Mouse (Mus musculus) adrenal gland, postnatal 14 days (tissue): ENCODE data around the gene Rer1. TPM values are rescaled to one million over a fixed set of nuclear protein-coding genes. Genes with fewer than 3 reads are reported as not detected.

Experiments
- DNase-seq: peaks from one replicate; pipeline ENCODE4 v3.0.0; 2021; ENCODE audit warnings: mixed read lengths
- long read RNA-seq, 2 experiments: library from polyadenylated mRNA; stranded (forward); transcript quantifications; one replicate each; pipeline ENCODE4 v2.0.0; 2021
- total RNA-seq: library from RNA; stranded (reverse); gene quantifications from 2 replicates; pipeline ENCODE4 v1.2.3, GENCODE M21; 2021

Gene Rer1
- 86.9 and 97.7 TPM in 2 replicates for total RNA-seq
- long read RNA-seq, experiment 1, transcript Rer1-203 (8 exons, 1,803 nt), result minor isoform, 41 of 286 reads
- long read RNA-seq, experiment 1, transcript Rer1-201 (7 exons, 1,596 nt), result major isoform, 187 of 286 reads
- long read RNA-seq, experiment 1, partial matches to known transcripts, result 12 of 286 reads
- long read RNA-seq, experiment 1, other reads (novel, unspliced or antisense), result 46 of 286 reads
- long read RNA-seq, experiment 2, transcript Rer1-203 (8 exons, 1,803 nt), result minor isoform, 20 of 225 reads
- long read RNA-seq, experiment 2, transcript Rer1-201 (7 exons, 1,596 nt), result major isoform, 156 of 225 reads
- long read RNA-seq, experiment 2, partial matches to known transcripts, result 36 of 225 reads
- long read RNA-seq, experiment 2, other reads (novel, unspliced or antisense), result 13 of 225 reads

DNA sequence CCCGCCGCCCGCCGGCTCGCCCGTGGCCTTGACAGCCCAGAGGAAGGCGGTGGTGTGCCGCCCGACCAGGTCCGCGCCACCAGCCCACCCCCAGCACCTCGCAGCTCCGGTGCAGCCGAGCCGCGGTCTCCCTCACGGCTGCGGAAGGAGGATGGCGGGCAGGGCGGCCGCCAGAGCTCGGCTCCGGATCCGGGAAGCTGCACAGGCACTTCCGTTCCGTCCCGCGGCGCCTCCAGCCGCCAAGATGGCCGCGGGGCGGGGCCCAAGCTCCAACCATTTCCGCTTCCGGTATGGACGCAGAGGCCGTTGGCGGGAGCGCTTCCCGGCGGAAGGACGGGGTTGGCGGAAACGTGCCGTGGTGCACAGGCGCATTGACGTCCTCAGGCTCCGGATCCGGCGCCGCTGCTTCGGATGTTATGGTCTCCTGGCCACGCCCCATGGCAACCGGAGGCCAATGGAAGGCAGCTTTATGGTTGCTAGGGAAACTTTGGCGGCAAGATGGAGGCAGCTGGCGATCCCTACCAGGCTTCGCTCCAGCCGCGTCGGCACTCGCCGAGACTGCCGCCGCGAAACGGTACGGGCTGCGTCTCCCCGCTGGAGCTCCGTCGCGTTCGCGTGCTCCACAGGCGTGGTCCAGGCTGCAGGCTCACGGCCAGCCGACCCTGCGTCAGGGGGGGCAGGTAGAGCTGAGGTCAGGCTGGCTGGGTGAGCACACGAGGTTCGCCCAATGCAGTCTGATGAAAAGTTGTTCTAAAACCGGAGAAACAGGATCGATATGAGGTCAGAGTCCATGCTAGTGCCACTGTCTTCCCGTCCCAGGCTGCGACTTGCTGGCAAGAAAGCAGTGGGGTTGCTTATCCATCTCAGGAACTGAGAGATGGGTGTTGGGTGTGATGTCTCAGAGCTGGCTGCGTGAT is at the start of gene Rer1, which contains the start of gene Morn1:
Gene Rer1 (minus strand): TSS at position 275 of the 917 bp plus-strand sequence.
Gene Morn1 (plus strand): TSS at position 470 of the 917 bp plus-strand sequence.
- peak; percentile 100 for DNase-seq

GRCm38 (mm10) chr4:155134686-155135172 is 48.5 kb upstream of the Rer1 start:
- DNase-seq, result no peak

GRCm38 (mm10) chr4:155133658-155134417 is 47.7 kb upstream of the Rer1 start:
- DNase-seq, result peak; percentile 62

DNA sequence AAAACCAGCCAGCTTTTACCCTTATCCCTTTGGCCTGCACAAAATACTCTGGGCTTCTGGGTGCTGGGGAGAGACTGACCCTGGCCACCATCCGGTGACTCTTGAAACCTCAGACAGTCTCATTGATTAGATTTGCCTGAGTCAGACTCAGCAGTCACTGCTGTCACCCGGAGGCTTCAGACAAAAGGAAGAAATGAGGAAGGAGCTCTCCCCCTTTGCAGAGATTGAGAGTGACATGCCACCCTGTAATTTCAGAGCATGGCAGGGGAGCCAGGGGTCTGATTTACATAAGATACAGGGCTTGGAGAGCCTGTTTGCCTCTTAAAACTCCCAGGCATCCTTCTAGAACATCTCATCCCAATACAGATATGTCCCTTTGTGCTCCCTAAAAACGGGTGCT is 47.0 kb upstream of the Rer1 start:
- no peak for DNase-seq

DNA sequence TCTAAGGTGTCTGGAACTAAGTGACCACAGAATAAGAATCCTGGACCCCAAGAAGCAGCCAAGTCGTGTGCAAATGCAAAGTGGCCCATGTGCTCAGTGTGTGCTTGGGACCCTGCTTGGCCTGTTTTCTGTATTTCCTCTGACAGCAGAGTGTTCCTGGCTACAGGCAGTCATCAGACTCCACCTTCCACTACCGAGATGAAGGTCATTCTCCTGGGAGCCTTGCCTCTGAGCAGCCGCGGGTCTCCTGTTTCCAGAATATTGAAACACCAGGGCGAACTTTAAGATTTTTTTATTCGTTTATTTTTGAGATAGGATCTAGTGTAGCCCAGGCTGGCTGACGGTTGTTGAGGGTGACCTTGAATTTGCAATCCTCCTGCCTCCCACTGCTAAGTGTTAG is 44.4 kb upstream of the Rer1 start:
- no peak for DNase-seq

DNA sequence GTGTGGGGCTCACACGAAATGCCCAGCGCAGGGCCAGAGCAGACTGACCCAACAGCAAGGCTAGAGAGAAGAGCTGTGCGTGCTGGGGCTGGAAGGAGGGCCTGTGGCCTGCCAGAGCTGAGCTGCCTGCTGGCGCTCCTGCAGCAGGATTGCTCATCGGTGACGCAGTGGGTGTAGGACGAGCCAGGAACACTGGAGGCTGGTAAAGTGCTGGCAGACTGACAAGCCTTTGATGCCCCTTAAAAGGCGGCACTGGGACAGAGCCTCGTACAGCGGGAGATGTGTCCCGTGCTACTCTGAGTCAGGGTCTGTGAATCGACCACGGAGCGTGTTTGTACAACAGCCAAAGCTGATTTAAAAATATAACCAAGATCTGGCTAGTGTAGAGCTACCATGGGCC is 43.8 kb upstream of the Rer1 start:
- peak; percentile 94 for DNase-seq

DNA sequence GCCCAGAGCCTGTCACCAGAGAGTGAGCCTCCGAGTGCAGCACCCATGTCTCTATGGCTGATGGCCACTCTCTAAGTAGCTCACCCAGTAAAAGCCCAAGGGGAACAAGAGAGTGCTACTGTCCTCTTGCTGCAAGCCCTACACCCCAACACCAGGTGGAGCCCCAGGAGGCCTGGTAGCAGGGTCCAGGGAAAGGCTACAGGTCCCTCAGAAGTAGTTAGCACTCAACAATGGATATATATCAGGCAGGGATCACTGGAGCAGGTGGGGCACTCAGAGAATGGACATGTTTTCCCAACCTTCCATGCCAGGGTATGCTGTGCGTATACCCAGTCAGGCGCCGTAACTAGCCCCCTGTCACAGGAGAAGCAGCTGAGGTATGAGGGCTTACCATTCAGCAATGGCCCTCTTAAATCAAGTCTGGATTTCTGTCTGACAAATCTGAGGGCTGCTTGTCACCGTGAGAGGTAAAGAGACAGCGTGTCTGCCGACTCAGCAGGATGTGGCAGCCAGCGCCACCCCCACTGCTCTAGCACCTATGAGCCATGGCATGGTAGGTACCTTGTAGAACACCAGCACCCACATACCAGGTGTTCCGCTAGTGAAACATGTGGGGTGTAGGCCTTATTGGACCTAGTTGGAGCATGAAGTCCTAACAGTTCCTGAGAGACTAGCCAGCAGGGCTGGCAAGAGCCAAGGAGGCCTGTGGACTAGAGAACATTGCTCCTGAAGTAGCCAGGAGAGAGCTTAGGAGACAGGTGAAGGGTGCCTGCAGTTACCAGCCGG is 43.1 kb upstream of the Rer1 start:
- peak; percentile 65 for DNase-seq

GRCm38 (mm10) chr4:155128411-155128810 is 42.2 kb upstream of the Rer1 start:
- no peak for DNase-seq

GRCm38 (mm10) chr4:155126602-155127372 is 40.6 kb upstream of the Rer1 start:
- no peak for DNase-seq

DNA sequence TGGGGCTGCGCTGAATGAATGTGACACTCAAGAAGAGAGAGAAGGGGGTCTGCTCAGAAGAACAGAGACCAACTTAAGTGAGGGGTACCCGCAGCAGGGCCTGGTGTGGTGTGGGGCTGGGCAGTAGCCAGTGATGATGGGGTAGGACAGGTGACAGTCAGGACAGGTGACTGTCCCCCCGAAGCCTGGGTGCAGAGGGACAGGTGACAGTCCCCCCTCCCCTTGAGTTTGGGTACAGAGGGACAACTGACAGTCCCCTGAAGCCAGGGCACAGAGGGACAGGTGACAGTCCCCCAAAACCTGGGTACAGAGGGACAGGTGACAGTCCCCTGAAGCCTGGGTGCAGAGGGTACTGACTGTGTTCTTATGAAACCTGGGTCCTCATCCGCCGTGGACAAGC is 40.0 kb upstream of the Rer1 start:
- DNase-seq, result no peak

GRCm38 (mm10) chr4:155125310-155125709 is 39.1 kb upstream of the Rer1 start:
- no peak for DNase-seq

- no peak for DNase-seq
Observed at GRCm38 (mm10) chr4:155123868-155124534, 37.8 kb upstream of the Rer1 start.

DNA sequence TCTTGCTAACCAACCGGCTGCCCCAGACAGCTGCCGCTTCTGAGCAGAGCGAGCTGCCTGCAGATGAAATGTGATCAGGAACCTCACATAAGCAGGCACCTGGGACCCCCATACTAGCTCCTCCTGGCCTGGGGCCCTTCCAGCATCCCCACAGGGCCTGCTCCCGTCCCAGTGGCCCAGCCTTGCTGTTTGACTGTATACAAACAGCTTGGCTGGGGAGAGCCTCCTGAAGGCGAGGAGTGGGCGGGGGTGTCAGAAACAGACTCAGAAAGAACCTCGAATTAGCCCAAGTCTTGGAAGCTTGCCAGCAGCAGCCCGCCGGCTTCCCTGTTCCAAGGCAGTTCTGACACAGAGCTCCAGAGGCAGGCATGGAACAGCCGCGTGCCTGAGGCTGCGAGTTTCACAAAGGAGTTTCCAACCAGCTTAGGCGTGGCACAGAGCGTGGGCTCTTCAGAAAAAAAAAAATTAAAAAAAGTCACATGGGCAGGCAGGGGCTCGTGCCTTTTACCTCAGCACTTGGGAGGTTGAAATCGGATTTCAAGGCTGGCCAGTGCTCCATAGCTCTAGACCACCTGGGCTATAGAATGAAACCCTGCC is 36.4 kb upstream of the Rer1 start:
- peak; percentile 81 for DNase-seq

DNA sequence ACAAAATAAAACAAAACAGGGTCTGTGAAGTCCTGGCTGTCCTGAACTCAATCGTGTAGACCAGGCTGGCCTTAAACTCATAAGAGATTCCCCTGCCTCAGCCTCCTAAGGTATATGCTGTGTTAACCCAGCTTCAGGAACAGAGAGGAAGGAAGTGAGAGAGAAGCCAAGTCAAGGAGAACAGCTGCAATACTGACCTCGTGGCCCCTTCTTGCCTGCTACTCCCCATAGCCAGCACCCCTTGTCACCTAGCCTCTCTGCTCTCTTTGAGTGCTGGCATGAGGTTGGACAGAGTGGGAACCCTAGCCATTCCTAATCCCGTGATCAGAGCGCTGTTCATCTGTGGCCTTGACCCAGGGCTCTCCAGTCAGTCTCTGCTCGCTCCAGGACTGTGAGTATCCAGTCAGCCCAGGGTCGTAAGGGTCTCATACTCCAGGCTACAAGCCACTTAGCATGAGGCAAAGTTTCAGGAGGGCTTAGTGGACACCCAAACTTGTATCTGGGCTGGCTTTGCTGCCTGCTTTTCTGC is 35.8 kb upstream of the Rer1 start:
- no peak for DNase-seq

GRCm38 (mm10) chr4:155121222-155121621 is 35.0 kb upstream of the Rer1 start:
- no peak for DNase-seq

DNA sequence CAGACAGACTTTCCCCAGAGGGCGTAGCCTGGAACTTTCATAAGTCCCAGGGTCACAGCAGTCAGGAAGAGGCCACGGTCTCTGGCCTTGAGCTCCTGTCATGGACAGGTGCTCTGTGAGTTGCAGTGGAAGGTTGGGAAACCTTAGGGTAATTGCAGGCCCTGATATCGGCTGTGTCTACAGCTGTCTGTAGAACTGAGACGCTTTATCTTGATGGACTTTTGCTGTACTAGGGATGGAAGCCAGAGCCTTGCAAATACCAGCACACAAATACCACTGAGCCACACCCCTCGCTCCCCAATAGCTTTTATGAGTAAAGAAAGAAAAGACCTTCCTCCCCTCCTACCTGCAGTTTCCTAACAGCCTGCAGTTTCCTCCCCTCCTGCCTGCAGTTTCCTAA is 34.4 kb upstream of the Rer1 start:
- DNase-seq, result no peak

GRCm38 (mm10) chr4:155120038-155120437 is 33.9 kb upstream of the Rer1 start:
- DNase-seq, result peak; percentile 53

DNA sequence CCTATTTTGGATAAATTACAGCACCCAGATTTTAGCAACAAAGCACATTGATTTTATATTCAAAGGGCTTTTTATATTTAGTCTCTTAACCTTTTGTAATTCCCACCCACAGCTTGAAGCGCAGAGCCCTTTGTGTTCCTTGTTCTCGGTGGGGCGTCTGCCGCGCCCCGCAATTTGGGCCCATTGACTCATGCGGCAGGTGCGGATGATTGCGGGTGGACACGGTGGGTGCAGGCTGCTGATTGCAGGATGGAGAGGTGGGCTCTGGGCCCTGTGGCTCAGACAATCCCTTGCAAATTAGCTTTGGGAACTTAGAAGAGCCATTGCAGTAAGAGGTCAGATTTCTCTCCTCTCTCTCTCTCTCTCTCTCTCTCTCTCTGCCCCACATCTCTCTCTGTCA is 32.1 kb upstream of the Rer1 start:
- no peak for DNase-seq

- DNase-seq, result peak; percentile 49
Observed at GRCm38 (mm10) chr4:155117396-155117978, 31.3 kb upstream of the Rer1 start.
